Mouse (Mus musculus) adrenal gland, postnatal 10 days (tissue): ENCODE measurements around the gene Tmsb10. TPM values are rescaled to one million over a fixed set of nuclear protein-coding genes. Genes with fewer than 3 reads are reported as not detected.
A peak's percentile ranks its signal among the peaks of the same experiment; 100 is the strongest.

Source experiments
- DNase-seq: peaks from one replicate; pipeline ENCODE4 v3.0.0; 2021; ENCODE audit warnings: mixed read lengths
- long read RNA-seq, 2 experiments: library from polyadenylated mRNA; stranded (forward); transcript quantifications; one replicate each; pipeline ENCODE4 v2.0.0; 2021
- total RNA-seq, 2 experiments: library from RNA; stranded (reverse); gene quantifications; 2 replicates each; pipeline ENCODE4 v1.2.3; 2021

The Tmsb10 gene
- 100 to 1,000 TPM; 483 to 577 TPM for total RNA-seq
- long read RNA-seq, experiment 1, transcript Tmsb10-202 (2 exons, 690 nt): minor isoform, 125 of 774 reads
- long read RNA-seq, experiment 1, transcript Tmsb10-203 (3 exons, 570 nt): major isoform, 629 of 774 reads
- long read RNA-seq, experiment 1, partial matches to known transcripts: 15 of 774 reads
- long read RNA-seq, experiment 1, other reads (novel, unspliced or antisense): 3 of 774 reads
- long read RNA-seq, experiment 2, transcript Tmsb10-203 (3 exons, 570 nt): major isoform, 676 of 1,116 reads
- long read RNA-seq, experiment 2, transcript Tmsb10-202 (2 exons, 690 nt): minor isoform, 427 of 1,116 reads
- long read RNA-seq, experiment 2, partial matches to known transcripts: 0 of 1,116 reads
- long read RNA-seq, experiment 2, other reads (novel, unspliced or antisense): 10 of 1,116 reads

- DNase-seq: no peak
Observed at GRCm38 (mm10) chr6:72958662-72959071, at the start of gene Tmsb10. Gene Tmsb10, minus strand, starts transcription at chr6:72958748.

- no peak for DNase-seq
Observed at GRCm38 (mm10) chr6:73003601-73004000, 45.1 kb upstream of the Tmsb10 start.

GRCm38 (mm10) chr6:73002391-73002790, 43.8 kb upstream of the Tmsb10 start:
- DNase-seq: no peak

GRCm38 (mm10) chr6:72998809-72999208, 40.3 kb upstream of the Tmsb10 start:
- no peak for DNase-seq

- no peak for DNase-seq
Observed at GRCm38 (mm10) chr6:72993688-72994082, 35.1 kb upstream of the Tmsb10 start.

- no peak for DNase-seq
Observed at GRCm38 (mm10) chr6:72993054-72993687, 34.6 kb upstream of the Tmsb10 start.

- no peak for DNase-seq
Observed at GRCm38 (mm10) chr6:72990206-72990605, 31.7 kb upstream of the Tmsb10 start.

- no peak for DNase-seq
Observed at GRCm38 (mm10) chr6:72989028-72989736, 30.6 kb upstream of the Tmsb10 start.

- no peak for DNase-seq
Observed at GRCm38 (mm10) chr6:72982506-72982905, 24.0 kb upstream of the Tmsb10 start.

- DNase-seq: no peak
Observed at GRCm38 (mm10) chr6:72981851-72982250, 23.3 kb upstream of the Tmsb10 start.

GRCm38 (mm10) chr6:72981124-72981651, 22.6 kb upstream of the Tmsb10 start:
- peak; percentile 43 for DNase-seq

GRCm38 (mm10) chr6:72976866-72977265, 18.3 kb upstream of the Tmsb10 start:
- DNase-seq: no peak

- DNase-seq: no peak
Observed at GRCm38 (mm10) chr6:72971074-72971473, 12.5 kb upstream of the Tmsb10 start.

GRCm38 (mm10) chr6:72969787-72970186, 11.2 kb upstream of the Tmsb10 start:
- DNase-seq: no peak

- DNase-seq: no peak
Observed at GRCm38 (mm10) chr6:72965199-72965598, 6.7 kb upstream of the Tmsb10 start.

GRCm38 (mm10) chr6:72962281-72962741, 3.8 kb upstream of the Tmsb10 start:
- no peak for DNase-seq

- no peak for DNase-seq
Observed at GRCm38 (mm10) chr6:72961603-72962002, 3.1 kb upstream of the Tmsb10 start.

GRCm38 (mm10) chr6:72960675-72961074, 2.1 kb upstream of the Tmsb10 start:
- no peak for DNase-seq

- DNase-seq: no peak
Observed at GRCm38 (mm10) chr6:72959175-72959574, 627 bp upstream of the Tmsb10 start.

GRCm38 (mm10) chr6:72957676-72958641, 589 bp downstream of the Tmsb10 start:
- DNase-seq: peak; percentile 88

- no peak for DNase-seq
Observed at GRCm38 (mm10) chr6:72957093-72957435, 1.5 kb downstream of the Tmsb10 start.
